Mouse (Mus musculus) frontal cortex, postnatal 36 days (tissue): Measurements from ENCODE around the gene Oaf.

ENCODE experiments used
- DNase-seq, 2 experiments: peaks; one replicate each; pipeline ENCODE4 v3.0.0; 2022; ENCODE audit warnings: low spot score in 2 of 2

The Oaf gene

GRCm38 (mm10) chr9:43239712-43240593 lies at the start of gene Oaf:
Gene Oaf (minus strand): TSS chr9:43239911.
- peak; percentile 42 to 64 for DNase-seq

GRCm38 (mm10) chr9:43286870-43287269 lies 47.2 kb upstream of the Oaf start:
- peak; percentile 61 to 64 for DNase-seq

GRCm38 (mm10) chr9:43285281-43285680 lies 45.6 kb upstream of the Oaf start:
- no peak for DNase-seq

- peak; percentile 83 to 86 for DNase-seq
These were observed 44.6 kb upstream of the Oaf start for GRCm38 (mm10) chr9:43284284-43284683.

GRCm38 (mm10) chr9:43273735-43274134 lies 34.0 kb upstream of the Oaf start:
- DNase-seq, result no peak

- DNase-seq, result no peak
These were observed 32.2 kb upstream of the Oaf start for GRCm38 (mm10) chr9:43271761-43272518.

- DNase-seq, result peak; percentile 39 to 54
These were observed 31.1 kb upstream of the Oaf start for GRCm38 (mm10) chr9:43270723-43271252.

GRCm38 (mm10) chr9:43269166-43269565 lies 29.5 kb upstream of the Oaf start:
- DNase-seq, result peak in 1 of 2 experiments; percentile 27

- DNase-seq, result no peak
These were observed 27.6 kb upstream of the Oaf start for GRCm38 (mm10) chr9:43267357-43267756.

- DNase-seq, result no peak
These were observed 25.5 kb upstream of the Oaf start for GRCm38 (mm10) chr9:43265194-43265593.

- no peak for DNase-seq
These were observed 24.3 kb upstream of the Oaf start for GRCm38 (mm10) chr9:43263946-43264451.

GRCm38 (mm10) chr9:43262811-43263550 lies 23.3 kb upstream of the Oaf start:
- DNase-seq, result no peak

GRCm38 (mm10) chr9:43262390-43262789 lies 22.7 kb upstream of the Oaf start:
- DNase-seq, result no peak

GRCm38 (mm10) chr9:43261941-43262340 lies 22.2 kb upstream of the Oaf start:
- DNase-seq, result no peak

GRCm38 (mm10) chr9:43261124-43261907 lies 21.6 kb upstream of the Oaf start:
- DNase-seq, result no peak

- no peak for DNase-seq
These were observed 20.9 kb upstream of the Oaf start for GRCm38 (mm10) chr9:43260661-43261060.

GRCm38 (mm10) chr9:43253271-43253681 lies 13.6 kb upstream of the Oaf start:
- no peak for DNase-seq

- DNase-seq, result no peak
These were observed 13.1 kb upstream of the Oaf start for GRCm38 (mm10) chr9:43252790-43253189.

- DNase-seq, result no peak
These were observed 12.1 kb upstream of the Oaf start for GRCm38 (mm10) chr9:43251786-43252185.

GRCm38 (mm10) chr9:43246738-43247180 lies 7.0 kb upstream of the Oaf start:
- DNase-seq, result no peak
